Comparison of ENCODE assay signal across 19 mouse cellular contexts in the genomic region with DNA sequence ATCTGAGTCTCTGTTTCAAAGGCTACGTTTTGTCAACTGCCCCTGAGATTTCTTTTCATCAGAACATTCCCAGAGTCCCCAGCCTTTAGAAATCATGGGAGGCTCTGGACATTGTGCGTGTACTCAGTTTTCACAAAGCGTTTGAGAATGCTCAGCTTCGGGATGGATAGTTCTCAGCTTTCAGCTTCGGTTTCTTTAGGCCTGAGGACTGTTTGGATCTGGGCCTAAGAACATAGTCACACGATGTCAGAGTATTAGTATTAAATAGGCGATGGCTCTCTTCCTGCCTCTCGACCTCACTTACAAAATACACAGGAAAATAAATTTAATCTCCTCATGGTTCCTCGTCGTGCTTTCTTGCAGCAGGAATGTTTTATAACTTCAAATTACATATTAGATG.
"Had no signal": no experiment of that assay in that cellular context is flagged by ENCODE, and none has a peak within 500 bp of the region (broad histone marks: within the 10 kb centered on the region; RNA-seq: fewer than 3 reads in every experiment).

No protein-coding gene starts in this region.

- H3K9me3 ChIP-seq: limb, embryonic 12.5 days; liver, embryonic 13.5 days; midbrain, embryonic 12.5 days; midbrain, embryonic 15.5 days; neural tube, embryonic 12.5 days; neural tube, embryonic 15.5 days had no signal

- DNase-seq: kidney, adult 8-10 months; kidney, postnatal 25 days; layer of hippocampus, postnatal 36 days; liver, embryonic 13.5 days; lung, embryonic 14.5 days; right cerebral cortex, adult 18-20 months; right cerebral cortex, postnatal 14 days; right cerebral cortex, postnatal 4 days; thymus, adult 2 months; thymus, postnatal 25 days had no signal

- H3K4me1 ChIP-seq: liver, embryonic 13.5 days had no signal

- H3K27me3 ChIP-seq: limb, embryonic 12.5 days; liver, embryonic 13.5 days; midbrain, embryonic 12.5 days; midbrain, embryonic 15.5 days; neural tube, embryonic 12.5 days; neural tube, embryonic 15.5 days had no signal

- H3K9ac ChIP-seq: limb, embryonic 12.5 days; liver, embryonic 13.5 days; lung, embryonic 14.5 days; midbrain, embryonic 12.5 days; midbrain, embryonic 15.5 days; neural tube, embryonic 12.5 days; neural tube, embryonic 15.5 days had no signal

- H3K4me3 ChIP-seq: left cerebral cortex, adult 2 months; limb, embryonic 12.5 days; liver, embryonic 13.5 days; midbrain, embryonic 12.5 days; midbrain, embryonic 15.5 days; neural tube, embryonic 12.5 days; neural tube, embryonic 15.5 days had no signal

- H3K36me3 ChIP-seq: limb, embryonic 12.5 days; liver, embryonic 13.5 days; midbrain, embryonic 12.5 days; midbrain, embryonic 15.5 days; neural tube, embryonic 12.5 days; neural tube, embryonic 15.5 days had no signal

- ATAC-seq: lung, postnatal 0 days; midbrain, embryonic 15.5 days had no signal

- H3K4me2 ChIP-seq: limb, embryonic 12.5 days; liver, embryonic 13.5 days; lung, embryonic 14.5 days; midbrain, embryonic 12.5 days; midbrain, embryonic 15.5 days; neural tube, embryonic 12.5 days; neural tube, embryonic 15.5 days had no signal

- H3K27ac ChIP-seq: left cerebral cortex, adult 2 months; limb, embryonic 12.5 days; liver, embryonic 13.5 days; macrophage; midbrain, embryonic 12.5 days; midbrain, embryonic 15.5 days; neural tube, embryonic 12.5 days; neural tube, embryonic 15.5 days; stomach, postnatal 0 days had no signal
